Mouse (Mus musculus) kidney, embryonic 16.5 days (tissue): ENCODE results near the gene Olfr984. TPM values are rescaled to one million over a fixed set of nuclear protein-coding genes. Genes with fewer than 3 reads are reported as not detected.

Source experiments
- ATAC-seq: fragments of 200-750 bp; cut with Nextera tagmentation; 2 replicates; pipeline ENCODE4 v1.8.0; 2017; ENCODE audit warnings: moderate TSS enrichment; ENCODE audit not compliant: low FRiP score, low TSS enrichment
- H3K27ac ChIP-seq: fragments of 300-500 bp; sonication (generic); 2 replicates; pipeline ENCODE4 v1.5.1; 2014; ENCODE audit warnings: low read length
- H3K27me3 ChIP-seq: fragments of 300-500 bp; sonication (generic); 2 replicates; pipeline ENCODE4 v1.6.1; 2014; ENCODE audit warnings: low read length, control low read depth, mixed read lengths; ENCODE audit not compliant: insufficient read depth
- H3K36me3 ChIP-seq: fragments of 300-500 bp; sonication (generic); 2 replicates; pipeline ENCODE4 v1.6.1; 2014; ENCODE audit warnings: low read length, control low read depth, mixed read lengths; ENCODE audit not compliant: insufficient read depth
- H3K4me1 ChIP-seq: fragments of 300-500 bp; sonication (generic); 2 replicates; pipeline ENCODE4 v1.6.1; 2014; ENCODE audit warnings: low read length, control low read depth, mixed read lengths; ENCODE audit not compliant: insufficient read depth
- H3K4me2 ChIP-seq: fragments of 300-500 bp; sonication (generic); replicated peaks from 2 replicates; pipeline ENCODE4 v1.6.1; 2014; ENCODE audit warnings: low read depth, low read length
- H3K4me3 ChIP-seq: fragments of 300-500 bp; sonication (generic); 2 replicates; pipeline ENCODE4 v1.5.1; 2014; ENCODE audit warnings: mild to moderate bottlenecking, low read length
- H3K9ac ChIP-seq: fragments of 300-500 bp; sonication (generic); replicated peaks from 2 replicates; pipeline ENCODE4 v1.6.1; 2014; ENCODE audit warnings: low read length
- H3K9me3 ChIP-seq: fragments of 300-500 bp; sonication (generic); 2 replicates; pipeline ENCODE4 v1.6.1; 2016; ENCODE audit warnings: low read length, control low read depth
- WGBS: fragments of 180-500 bp; shearing (Covaris S2); extraction: QIAGEN DNeasy Blood & Tissue Kit; methylation state at CpG from one replicate; pipeline ENCODE4 v1.1.7; 2014; 5-methylcytosine and 5-hydroxymethylcytosine counted together
- polyA plus RNA-seq: library from polyadenylated mRNA; unstranded; fragments of >200 nt; fragmentation: Nextera tagmentation; extraction: Ambion mirVana; gene quantifications from 2 replicates; pipeline ENCODE4 v1.2.1, GENCODE M21; 2015

Gene Olfr984
- polyA plus RNA-seq, 1 experiment from 2014 or later: not detected

GRCm38 (mm10) chr9:40093495-40093894, 20.5 kb downstream of the Olfr984 start, which contains the start of gene Olfr983:
TSS of gene Olfr983 (minus strand) at chr9:40093595.
- no peaks in the 10 kb centered on the region for H3K9me3 ChIP-seq
- no peak within 1 kb of the TSS for H3K27ac ChIP-seq
- H3K4me3 ChIP-seq: no peak within 1 kb of the TSS
- 83% methylated on average over 2 of the region's 2 CpGs for WGBS
- H3K4me1 ChIP-seq: no peaks in the 10 kb centered on the region
- no peak within 1 kb of the TSS for H3K9ac ChIP-seq
- H3K27me3 ChIP-seq: no peaks in the 10 kb centered on the region
- H3K36me3 ChIP-seq: no peaks in the 10 kb centered on the region
- ATAC-seq: no peak
- H3K4me2 ChIP-seq: no peak within 1 kb of the TSS

GRCm38 (mm10) chr9:40073529-40073928, 40.5 kb downstream of the Olfr984 start, which contains the start of gene Olfr982:
TSS of gene Olfr982 (plus strand) at chr9:40073829.
- Histone ChIP-seq H3K36me3 (no peaks in the 10 kb centered on the region), H3K4me1 (no peaks in the 10 kb centered on the region), H3K4me2 (no peak within 1 kb of the TSS), H3K27me3 (no peaks in the 10 kb centered on the region), H3K9ac (no peak within 1 kb of the TSS), H3K9me3 (no peaks in the 10 kb centered on the region), H3K4me3 (no peak within 1 kb of the TSS), H3K27ac (no peak within 1 kb of the TSS)
- ATAC-seq: no peak
- 78% methylated on average over 2 of the region's 2 CpGs for WGBS

GRCm38 (mm10) chr9:40050138-40050537, 63.9 kb downstream of the Olfr984 start:
- Histone ChIP-seq H3K27ac (no peak overlapping the region), H3K27me3 (no peaks in the 10 kb centered on the region), H3K4me2 (no peak overlapping the region), H3K36me3 (no peaks in the 10 kb centered on the region), H3K9me3 (no peaks in the 10 kb centered on the region), H3K4me3 (no peak overlapping the region), H3K4me1 (no peaks in the 10 kb centered on the region), H3K9ac (no peak overlapping the region)
- WGBS: 95% methylated on average over 19 of the region's 19 CpGs
- ATAC-seq: no peak

Other genes with a start within 250 kb of the Olfr984 start
- not detected in 2 replicates for gene Olfr972, start 247.8 kb downstream of the Olfr984 start, polyA plus RNA-seq
- not detected in 2 replicates for gene Olfr229, start 206.9 kb downstream of the Olfr984 start, polyA plus RNA-seq
- gene Olfr974, start 176.7 kb downstream of the Olfr984 start, polyA plus RNA-seq: not detected in 2 replicates
- not detected in 2 replicates for gene Olfr975, start 162.2 kb downstream of the Olfr984 start, polyA plus RNA-seq
- gene Olfr976, start 153.1 kb downstream of the Olfr984 start, polyA plus RNA-seq: not detected in 2 replicates
- not detected in 2 replicates for gene Olfr978, start 122.1 kb downstream of the Olfr984 start, polyA plus RNA-seq
- gene Olfr979, start 110.7 kb downstream of the Olfr984 start, polyA plus RNA-seq: not detected in 2 replicates
- gene Olfr980, start 104.6 kb downstream of the Olfr984 start, polyA plus RNA-seq: not detected in 2 replicates
- not detected in 2 replicates for gene Olfr981, start 92.7 kb downstream of the Olfr984 start, polyA plus RNA-seq
- not detected in 2 replicates for gene Olfr982, start 40.4 kb downstream of the Olfr984 start, polyA plus RNA-seq
- not detected in 2 replicates for gene Olfr983, start 20.6 kb downstream of the Olfr984 start, polyA plus RNA-seq
- gene Olfr985, start 16.0 kb upstream of the Olfr984 start, polyA plus RNA-seq: not detected in 2 replicates
- not detected in 2 replicates for gene Tmem225, start 33.9 kb upstream of the Olfr984 start, polyA plus RNA-seq
- not detected in 2 replicates for gene Olfr986, start 66.7 kb upstream of the Olfr984 start, polyA plus RNA-seq
- 7.3 and 7.8 TPM in 2 replicates for gene Zfp202, start 78.1 kb upstream of the Olfr984 start, polyA plus RNA-seq
- 2.1 and 2.8 TPM in 2 replicates for gene Scn3b, start 155.0 kb upstream of the Olfr984 start, polyA plus RNA-seq